Mouse (Mus musculus): ENCODE data around the gene RPS10-NUDT3. TPM values are rescaled to one million over a fixed set of nuclear protein-coding genes. Genes with fewer than 3 reads are reported as not detected.

Gene RPS10-NUDT3
- polyA plus RNA-seq, 1 experiment from 2014 or later = not detected

DNA sequence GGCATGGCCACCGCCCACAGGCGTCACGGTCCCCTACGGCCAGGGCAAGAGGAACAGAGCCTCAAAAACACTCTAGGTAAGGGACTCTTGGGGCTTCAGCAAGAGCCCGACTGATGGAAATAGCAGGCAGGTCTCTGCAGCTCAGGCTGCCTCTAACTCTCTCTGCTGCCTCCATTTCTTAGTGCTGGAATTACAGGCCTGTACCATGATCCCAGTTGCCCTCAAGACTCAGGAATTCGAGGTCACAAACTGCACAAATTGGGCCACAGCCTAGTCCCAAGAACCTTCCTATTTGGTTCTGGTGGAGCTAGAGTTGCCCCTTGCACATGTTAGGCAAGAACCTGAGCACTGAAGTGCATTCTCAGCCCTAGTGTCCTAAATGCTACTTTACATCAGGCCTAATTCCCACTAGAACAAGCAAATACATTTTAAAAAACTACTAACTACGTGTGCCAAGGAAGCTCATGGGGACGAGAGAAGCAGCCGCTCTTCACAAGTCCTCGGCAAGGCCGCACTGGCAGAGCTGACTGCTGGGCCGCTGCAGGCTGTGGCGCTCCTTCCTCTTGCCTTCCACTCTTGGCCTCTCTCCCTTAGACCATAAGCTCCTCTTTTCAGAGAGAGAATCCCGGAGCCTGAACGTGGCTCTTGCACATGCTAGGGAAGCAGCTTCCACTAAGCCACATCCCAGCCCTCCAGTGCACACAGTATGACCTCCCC is 39.2 kb downstream of the RPS10-NUDT3 start:
- peaks cover 21% of the 10 kb centered on the region for H3K36me3 ChIP-seq (ENCODE audit: control insufficient read depth, insufficient read depth, low read length)
- WGBS (ENCODE audit: insufficient replicate concordance) = 64% methylated on average over 15 of the region's 15 CpGs
- H3K9ac ChIP-seq (ENCODE audit: low read depth, low read length) = no peak overlapping the region
- no peaks in the 10 kb centered on the region for H3K9me3 ChIP-seq (replicated peaks; ENCODE audit: control insufficient read depth, low read length)
- no peak overlapping the region for H3K4me3 ChIP-seq (ENCODE audit: low read depth, low read length)
- no peak overlapping the region for H3K4me2 ChIP-seq
- peak; percentile 2; the same call in 1 of the 2 replicates for ATAC-seq (replicated peaks; ENCODE audit: insufficient number of reproducible peaks, low FRiP score, low TSS enrichment)
- H3K4me1 ChIP-seq (ENCODE audit: control insufficient read depth, insufficient read depth, low read length) = peaks cover 51% of the 10 kb centered on the region
- peak overlapping the region; percentile 91 for H3K27ac ChIP-seq (ENCODE audit: low read depth, low read length)
- H3K27me3 ChIP-seq (ENCODE audit: control insufficient read depth, insufficient read depth, low read length) = no peaks in the 10 kb centered on the region

DNA sequence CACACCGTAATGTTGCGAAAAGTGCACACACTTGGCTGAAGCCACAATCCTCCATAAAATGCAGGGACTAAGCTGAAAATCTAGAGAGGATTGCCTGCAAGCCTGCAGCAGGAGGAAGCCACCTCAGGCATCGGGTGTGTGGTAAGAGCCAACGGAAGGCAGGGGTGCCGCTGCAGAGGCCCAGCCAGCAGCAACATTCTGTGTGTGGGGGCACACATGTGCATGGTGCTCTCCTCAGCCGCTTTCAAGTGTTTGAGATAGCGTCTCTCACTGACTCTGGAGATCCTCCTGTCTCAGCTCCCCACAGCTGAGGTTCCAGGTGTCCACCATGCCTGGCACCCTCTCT is 42.5 kb downstream of the RPS10-NUDT3 start:
- H3K9ac ChIP-seq (ENCODE audit: low read depth, low read length) = no peak overlapping the region
- WGBS (ENCODE audit: insufficient replicate concordance) = 92% methylated on average over 7 of the region's 7 CpGs
- no peak overlapping the region for H3K4me2 ChIP-seq
- ATAC-seq (replicated peaks; ENCODE audit: insufficient number of reproducible peaks, low FRiP score, low TSS enrichment) = no peak
- H3K9me3 ChIP-seq (replicated peaks; ENCODE audit: control insufficient read depth, low read length) = no peaks in the 10 kb centered on the region
- H3K4me1 ChIP-seq (ENCODE audit: control insufficient read depth, insufficient read depth, low read length) = peaks cover 71% of the 10 kb centered on the region
- H3K27ac ChIP-seq (ENCODE audit: low read depth, low read length) = no peak overlapping the region
- H3K27me3 ChIP-seq (ENCODE audit: control insufficient read depth, insufficient read depth, low read length) = no peaks in the 10 kb centered on the region
- H3K36me3 ChIP-seq (ENCODE audit: control insufficient read depth, insufficient read depth, low read length) = peaks cover 21% of the 10 kb centered on the region
- no peak overlapping the region for H3K4me3 ChIP-seq (ENCODE audit: low read depth, low read length)

GRCm38 (mm10) chr17:27591826-27592564 is 43.0 kb downstream of the RPS10-NUDT3 start:
- Histone ChIP-seq H3K4me1 (ENCODE audit: control insufficient read depth, insufficient read depth, low read length) (peaks cover 75% of the 10 kb centered on the region), H3K36me3 (ENCODE audit: control insufficient read depth, insufficient read depth, low read length) (peaks cover 21% of the 10 kb centered on the region)

DNA sequence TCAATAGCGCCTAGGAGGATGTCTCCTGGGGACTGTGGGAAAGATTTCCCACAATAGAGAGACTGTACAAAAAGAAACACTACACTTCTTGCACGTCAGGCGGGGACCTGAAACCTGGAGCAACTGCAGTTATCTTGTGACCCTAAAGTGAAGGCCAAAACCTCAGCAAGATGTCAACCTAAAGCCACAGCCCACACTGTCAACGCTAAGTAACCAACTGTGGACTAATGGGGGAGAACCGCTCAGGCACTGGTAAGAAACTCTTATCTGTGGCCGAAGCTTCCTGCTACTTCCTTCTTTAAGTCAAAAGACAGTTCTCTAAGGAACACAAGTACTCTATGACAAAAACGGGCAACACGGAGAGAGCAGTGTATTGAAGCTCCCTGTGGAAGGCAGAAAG is 46.8 kb downstream of the RPS10-NUDT3 start:
- 57% methylated on average over 8 of the region's 8 CpGs for WGBS (ENCODE audit: insufficient replicate concordance)
- H3K36me3 ChIP-seq (ENCODE audit: control insufficient read depth, insufficient read depth, low read length) = peaks cover 12% of the 10 kb centered on the region

More at GRCm38 (mm10) chr17:27591826-27592564, 43.0 kb downstream of the RPS10-NUDT3 start:
- 88% methylated on average over 12 of the region's 12 CpGs for WGBS (ENCODE audit: insufficient replicate concordance)
- Histone ChIP-seq H3K4me2 (no peak overlapping the region), H3K9me3 (replicated peaks; ENCODE audit: control insufficient read depth, low read length) (no peaks in the 10 kb centered on the region), H3K27me3 (ENCODE audit: control insufficient read depth, insufficient read depth, low read length) (no peaks in the 10 kb centered on the region), H3K27ac (ENCODE audit: low read depth, low read length) (peak overlapping the region; percentile 3; the same call in 1 of the 2 replicates), H3K9ac (ENCODE audit: low read depth, low read length) (no peak overlapping the region), H3K4me3 (ENCODE audit: low read depth, low read length) (no peak overlapping the region)
- ATAC-seq (replicated peaks; ENCODE audit: insufficient number of reproducible peaks, low FRiP score, low TSS enrichment) = no peak

GRCm38 (mm10) chr17:27587252-27587651 is 47.8 kb downstream of the RPS10-NUDT3 start:
- peak; percentile 37 for ATAC-seq (replicated peaks; ENCODE audit: insufficient number of reproducible peaks, low FRiP score, low TSS enrichment)
- Histone ChIP-seq H3K27me3 (ENCODE audit: control insufficient read depth, insufficient read depth, low read length) (no peaks in the 10 kb centered on the region), H3K9ac (ENCODE audit: low read depth, low read length) (no peak overlapping the region; the same call in 1 of the 2 replicates), H3K4me1 (ENCODE audit: control insufficient read depth, insufficient read depth, low read length) (peaks cover 58% of the 10 kb centered on the region), H3K4me2 (no peak overlapping the region), H3K27ac (ENCODE audit: low read depth, low read length) (peak overlapping the region; percentile 50), H3K9me3 (replicated peaks; ENCODE audit: control insufficient read depth, low read length) (no peaks in the 10 kb centered on the region), H3K36me3 (ENCODE audit: control insufficient read depth, insufficient read depth, low read length) (peaks cover 13% of the 10 kb centered on the region), H3K4me3 (ENCODE audit: low read depth, low read length) (no peak overlapping the region)
- WGBS (ENCODE audit: insufficient replicate concordance) = 50% methylated on average over 12 of the region's 12 CpGs

More for the DNA sequence above, 46.8 kb downstream of the RPS10-NUDT3 start:
- ATAC-seq (replicated peaks; ENCODE audit: insufficient number of reproducible peaks, low FRiP score, low TSS enrichment) = no peak
- Histone ChIP-seq H3K27me3 (ENCODE audit: control insufficient read depth, insufficient read depth, low read length) (no peaks in the 10 kb centered on the region), H3K27ac (ENCODE audit: low read depth, low read length) (peak overlapping the region; percentile 50; the same call in 1 of the 2 replicates), H3K4me3 (ENCODE audit: low read depth, low read length) (no peak overlapping the region), H3K4me1 (ENCODE audit: control insufficient read depth, insufficient read depth, low read length) (peaks cover 56% of the 10 kb centered on the region), H3K9me3 (replicated peaks; ENCODE audit: control insufficient read depth, low read length) (no peaks in the 10 kb centered on the region), H3K4me2 (no peak overlapping the region), H3K9ac (ENCODE audit: low read depth, low read length) (0 out of 2 replicates have a peak overlapping the region, but pooled peaks have one; percentile 2)

GRCm38 (mm10) chr17:27586661-27587060 is 48.4 kb downstream of the RPS10-NUDT3 start:
- Histone ChIP-seq H3K36me3 (ENCODE audit: control insufficient read depth, insufficient read depth, low read length) (peaks cover 13% of the 10 kb centered on the region), H3K4me2 (no peak overlapping the region), H3K27ac (ENCODE audit: low read depth, low read length) (peak overlapping the region; percentile 50), H3K27me3 (ENCODE audit: control insufficient read depth, insufficient read depth, low read length) (no peaks in the 10 kb centered on the region), H3K4me3 (ENCODE audit: low read depth, low read length) (no peak overlapping the region), H3K9ac (ENCODE audit: low read depth, low read length) (no peak overlapping the region; the same call in 1 of the 2 replicates), H3K9me3 (replicated peaks; ENCODE audit: control insufficient read depth, low read length) (no peaks in the 10 kb centered on the region), H3K4me1 (ENCODE audit: control insufficient read depth, insufficient read depth, low read length) (peaks cover 55% of the 10 kb centered on the region)
- WGBS (ENCODE audit: insufficient replicate concordance) = 46% methylated on average over 9 of the region's 9 CpGs
- ATAC-seq (replicated peaks; ENCODE audit: insufficient number of reproducible peaks, low FRiP score, low TSS enrichment) = 0 out of 2 replicates have a peak, but pooled peaks have one; percentile 28

GRCm38 (mm10) chr17:27583185-27583894 is 51.7 kb downstream of the RPS10-NUDT3 start:
- ATAC-seq (replicated peaks; ENCODE audit: insufficient number of reproducible peaks, low FRiP score, low TSS enrichment) = no peak
- peaks cover 35% of the 10 kb centered on the region for H3K36me3 ChIP-seq (ENCODE audit: control insufficient read depth, insufficient read depth, low read length)
- H3K4me3 ChIP-seq (ENCODE audit: low read depth, low read length) = no peak overlapping the region

DNA sequence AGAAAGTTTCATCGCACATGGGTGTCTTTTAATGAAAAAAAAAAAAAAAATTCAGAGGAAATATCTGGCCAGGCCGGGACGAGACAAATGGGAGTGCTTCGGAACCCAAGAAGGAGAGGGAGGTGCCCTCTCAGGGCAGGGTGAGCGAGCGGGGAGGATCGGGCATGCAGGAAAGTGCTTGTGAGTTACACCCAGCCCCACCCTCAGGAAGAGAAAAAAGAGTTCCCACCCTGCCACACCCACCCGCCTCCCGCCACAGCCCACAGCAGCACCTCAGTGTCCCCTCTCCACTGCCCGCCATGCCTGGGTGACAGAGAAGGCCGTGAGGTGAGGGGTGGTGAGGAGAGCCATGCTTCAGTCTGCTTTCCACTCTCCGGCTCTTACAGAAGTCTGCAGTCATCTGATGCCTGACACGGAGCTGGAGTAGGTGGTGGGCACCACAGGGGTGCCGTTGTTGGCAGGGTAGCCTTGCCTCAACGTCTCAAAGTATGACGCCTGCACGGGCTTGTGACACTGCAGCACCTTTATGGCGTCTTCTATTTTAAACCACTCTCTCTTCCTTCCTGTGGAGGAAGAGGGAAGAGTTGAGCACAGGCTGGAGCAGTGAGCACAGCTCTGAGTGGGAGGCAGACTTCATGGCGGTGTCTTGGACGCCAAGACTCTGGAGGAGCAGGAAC is 54.5 kb downstream of the RPS10-NUDT3 start:
- Histone ChIP-seq H3K4me3 (ENCODE audit: low read depth, low read length) (no peak overlapping the region), H3K9ac (ENCODE audit: low read depth, low read length) (no peak overlapping the region), H3K27me3 (ENCODE audit: control insufficient read depth, insufficient read depth, low read length) (no peaks in the 10 kb centered on the region), H3K4me2 (no peak overlapping the region), H3K27ac (ENCODE audit: low read depth, low read length) (no peak overlapping the region), H3K4me1 (ENCODE audit: control insufficient read depth, insufficient read depth, low read length) (peaks cover 6% of the 10 kb centered on the region; the same call in 1 of the 2 replicates), H3K36me3 (ENCODE audit: control insufficient read depth, insufficient read depth, low read length) (peaks cover 35% of the 10 kb centered on the region), H3K9me3 (replicated peaks; ENCODE audit: control insufficient read depth, low read length) (no peaks in the 10 kb centered on the region)
- 89% methylated on average over 20 of the region's 20 CpGs for WGBS (ENCODE audit: insufficient replicate concordance)
- ATAC-seq (replicated peaks; ENCODE audit: insufficient number of reproducible peaks, low FRiP score, low TSS enrichment) = no peak

More at GRCm38 (mm10) chr17:27583185-27583894, 51.7 kb downstream of the RPS10-NUDT3 start:
- Histone ChIP-seq H3K27ac (ENCODE audit: low read depth, low read length) (no peak overlapping the region), H3K4me2 (no peak overlapping the region), H3K4me1 (ENCODE audit: control insufficient read depth, insufficient read depth, low read length) (peaks cover 23% of the 10 kb centered on the region), H3K9ac (ENCODE audit: low read depth, low read length) (no peak overlapping the region), H3K9me3 (replicated peaks; ENCODE audit: control insufficient read depth, low read length) (no peaks in the 10 kb centered on the region), H3K27me3 (ENCODE audit: control insufficient read depth, insufficient read depth, low read length) (no peaks in the 10 kb centered on the region)
- WGBS (ENCODE audit: insufficient replicate concordance) = 83% methylated on average over 13 of the region's 13 CpGs
